Mouse (Mus musculus): ENCODE data around the gene Lhx6. TPM values are rescaled to one million over a fixed set of nuclear protein-coding genes. Genes with fewer than 3 reads are reported as not detected.
"Not testable (repeated sequence)": the region's sequence is repeated elsewhere in the genome, so short reads cannot be mapped to it uniquely, and the experiment has no call there.

Lhx6 gene
- 10.9 and 11.6 TPM in 2 replicates for polyA plus RNA-seq (2014; fragmentation: Nextera tagmentation; extraction: Ambion mirVana)

DNA sequence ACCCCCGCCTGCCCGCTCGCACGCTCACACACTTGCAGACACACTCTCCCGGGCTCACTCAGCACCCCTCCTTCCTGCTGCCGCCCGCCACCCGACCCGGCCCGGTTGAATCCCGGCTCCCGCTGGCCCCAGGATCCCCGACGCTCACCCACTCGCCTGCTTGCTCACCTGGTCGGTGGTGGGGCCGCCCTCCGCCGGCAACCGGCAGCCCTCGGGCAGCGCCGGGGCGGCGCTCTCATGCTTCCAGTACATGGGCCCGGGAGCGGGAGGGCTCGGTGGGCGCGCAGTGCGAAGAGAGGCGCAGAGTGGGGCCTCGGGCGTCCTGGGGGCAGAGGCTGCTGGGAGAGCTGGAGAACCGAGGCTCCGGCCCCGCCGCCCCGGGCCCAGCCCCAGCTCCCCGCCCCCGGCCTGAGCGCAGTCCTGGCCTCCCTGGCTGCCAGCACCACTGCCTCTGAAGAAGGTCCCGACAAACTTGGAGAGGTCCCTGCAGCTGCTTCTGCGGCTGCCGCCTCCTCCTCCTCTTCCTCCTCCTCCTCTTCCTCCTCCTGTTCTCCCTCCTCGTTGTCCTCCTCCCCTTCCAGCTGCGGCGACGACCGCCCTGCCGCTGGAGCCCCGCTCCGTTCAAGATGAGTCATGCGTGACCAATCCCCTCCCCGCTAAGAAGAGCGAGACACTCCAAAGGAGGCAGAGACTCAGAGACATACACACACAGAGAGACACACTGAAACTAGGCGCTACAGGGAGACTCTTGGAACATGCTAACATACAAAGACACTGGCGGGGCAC, at the start of gene Lhx6:
Lhx6 (minus strand) TSS at position 453 of the 786 bp plus-strand sequence.
- no peaks in the 10 kb centered on the region for H3K9me3 ChIP-seq (replicated peaks; ENCODE audit: control insufficient read depth, low read length)
- H3K4me2 ChIP-seq (ENCODE audit: low read depth, low read length): peak within 1 kb of the TSS; percentile 74
- ATAC-seq (replicated peaks; ENCODE audit: insufficient number of reproducible peaks, low FRiP score, low TSS enrichment, low read depth) (no peak), DNase-seq (ENCODE audit: low spot score) (no peak)
- H3K4me3 ChIP-seq (ENCODE audit: low read depth, low read length): peak within 1 kb of the TSS; percentile 57
- no peaks in the 10 kb centered on the region for H3K36me3 ChIP-seq (replicated peaks; ENCODE audit: control insufficient read depth, insufficient read depth, low read depth, low read length)
- peak within 1 kb of the TSS; percentile 85 for H3K27ac ChIP-seq (replicated peaks; ENCODE audit: low read depth, low read length)
- H3K4me1 ChIP-seq (ENCODE audit: control insufficient read depth, insufficient read depth, low read length): peaks cover 16% of the 10 kb centered on the region; the same call in 1 of the 2 replicates
- peak within 1 kb of the TSS; percentile 80 for H3K9ac ChIP-seq (replicated peaks; ENCODE audit: low read length)
- peaks cover 58% of the 10 kb centered on the region for H3K27me3 ChIP-seq (ENCODE audit: control insufficient read depth, insufficient read depth, low read length)
- under 1% methylated on average over 51 of the region's 58 CpGs for WGBS

DNA sequence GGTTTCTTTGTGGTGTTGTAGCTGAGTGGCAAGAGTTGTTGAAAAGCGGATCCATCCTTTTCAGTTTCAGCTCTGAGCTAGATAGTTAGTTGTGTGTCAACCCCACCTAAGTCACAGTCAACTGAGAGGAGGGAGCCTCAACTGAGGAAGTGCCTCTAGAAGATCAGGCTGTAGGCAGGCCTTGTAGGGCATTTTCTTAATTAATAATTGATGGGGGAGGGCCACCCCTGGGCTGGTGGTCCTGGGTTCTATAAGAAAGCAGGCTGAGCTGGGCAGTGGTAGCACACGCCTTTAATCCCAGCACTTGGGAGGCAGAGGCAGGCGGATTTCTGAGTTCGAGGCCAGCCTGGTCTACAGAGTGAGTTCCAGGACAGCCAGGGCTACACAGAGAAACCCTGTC, 47.2 kb upstream of the Lhx6 start:
- ATAC-seq (replicated peaks; ENCODE audit: insufficient number of reproducible peaks, low FRiP score, low TSS enrichment, low read depth); DNase-seq (ENCODE audit: low spot score); H3K27me3 ChIP-seq (ENCODE audit: control insufficient read depth, insufficient read depth, low read length); H3K4me2 ChIP-seq (ENCODE audit: low read depth, low read length); H3K9me3 ChIP-seq (replicated peaks; ENCODE audit: control insufficient read depth, low read length); H3K4me1 ChIP-seq (ENCODE audit: control insufficient read depth, insufficient read depth, low read length); H3K9ac ChIP-seq (replicated peaks; ENCODE audit: low read length); H3K4me3 ChIP-seq (ENCODE audit: low read depth, low read length); H3K36me3 ChIP-seq (replicated peaks; ENCODE audit: control insufficient read depth, insufficient read depth, low read depth, low read length); H3K27ac ChIP-seq (replicated peaks; ENCODE audit: low read depth, low read length): not testable (repeated sequence)
- WGBS: 94% methylated on average over 4 of the region's 4 CpGs

GRCm38 (mm10) chr2:36148876-36149365, 43.7 kb upstream of the Lhx6 start:
- no peaks in the 10 kb centered on the region for H3K36me3 ChIP-seq (replicated peaks; ENCODE audit: control insufficient read depth, insufficient read depth, low read depth, low read length)
- H3K9me3 ChIP-seq (replicated peaks; ENCODE audit: control insufficient read depth, low read length): no peaks in the 10 kb centered on the region
- no peak overlapping the region for H3K4me2 ChIP-seq (ENCODE audit: low read depth, low read length)
- H3K27ac ChIP-seq (replicated peaks; ENCODE audit: low read depth, low read length): no peak overlapping the region
- WGBS: 25% methylated on average over 7 of the region's 7 CpGs
- DNase-seq (ENCODE audit: low spot score) (peak; percentile 73), ATAC-seq (replicated peaks; ENCODE audit: insufficient number of reproducible peaks, low FRiP score, low TSS enrichment, low read depth) (peak; percentile 31; the same call in 1 of the 2 replicates)
- peaks cover 5% of the 10 kb centered on the region for H3K4me1 ChIP-seq (ENCODE audit: control insufficient read depth, insufficient read depth, low read length)
- H3K27me3 ChIP-seq (ENCODE audit: control insufficient read depth, insufficient read depth, low read length): no peaks in the 10 kb centered on the region
- no peak overlapping the region for H3K4me3 ChIP-seq (ENCODE audit: low read depth, low read length)
- no peak overlapping the region for H3K9ac ChIP-seq (replicated peaks; ENCODE audit: low read length)

- WGBS: 68% methylated on average over 2 of the region's 2 CpGs
- no peak for ATAC-seq (replicated peaks; ENCODE audit: insufficient number of reproducible peaks, low FRiP score, low TSS enrichment, low read depth)
- DNase-seq (ENCODE audit: low spot score): no peak
These were observed 33.9 kb upstream of the Lhx6 start for GRCm38 (mm10) chr2:36139096-36139495.

GRCm38 (mm10) chr2:36136300-36136941, 31.2 kb upstream of the Lhx6 start, which contains the start of the genes Mrrf and Rbm18:
Gene Mrrf, plus strand, starts transcription at chr2:36136389.
Gene Rbm18, minus strand, starts transcription at chr2:36136773.
- peak within 1 kb of the TSS; percentile 67 for H3K4me2 ChIP-seq (ENCODE audit: low read depth, low read length)
- peak within 1 kb of the TSS; percentile 73 for H3K4me3 ChIP-seq (ENCODE audit: low read depth, low read length)
- no peaks in the 10 kb centered on the region for H3K4me1 ChIP-seq (ENCODE audit: control insufficient read depth, insufficient read depth, low read length)
- DNase-seq (ENCODE audit: low spot score) (peak; percentile 91), ATAC-seq (replicated peaks; ENCODE audit: insufficient number of reproducible peaks, low FRiP score, low TSS enrichment, low read depth) (peak; percentile 94)
- H3K36me3 ChIP-seq (replicated peaks; ENCODE audit: control insufficient read depth, insufficient read depth, low read depth, low read length): peaks cover 9% of the 10 kb centered on the region
- WGBS: under 1% methylated on average over 49 of the region's 50 CpGs
- H3K9me3 ChIP-seq (replicated peaks; ENCODE audit: control insufficient read depth, low read length): no peaks in the 10 kb centered on the region
- H3K9ac ChIP-seq (replicated peaks; ENCODE audit: low read length): peak within 1 kb of the TSS; percentile 90
- no peaks in the 10 kb centered on the region for H3K27me3 ChIP-seq (ENCODE audit: control insufficient read depth, insufficient read depth, low read length)
- H3K27ac ChIP-seq (replicated peaks; ENCODE audit: low read depth, low read length): peak within 1 kb of the TSS; percentile 78

More at GRCm38 (mm10) chr2:36139096-36139495, 33.9 kb upstream of the Lhx6 start:
- Histone ChIP-seq H3K4me1 (ENCODE audit: control insufficient read depth, insufficient read depth, low read length) (no peaks in the 10 kb centered on the region), H3K36me3 (replicated peaks; ENCODE audit: control insufficient read depth, insufficient read depth, low read depth, low read length) (no peaks in the 10 kb centered on the region; the same call in 1 of the 2 replicates), H3K27me3 (ENCODE audit: control insufficient read depth, insufficient read depth, low read length) (no peaks in the 10 kb centered on the region), H3K9ac (replicated peaks; ENCODE audit: low read length) (no peak overlapping the region), H3K9me3 (replicated peaks; ENCODE audit: control insufficient read depth, low read length) (no peaks in the 10 kb centered on the region), H3K4me2 (ENCODE audit: low read depth, low read length) (no peak overlapping the region), H3K27ac (replicated peaks; ENCODE audit: low read depth, low read length) (no peak overlapping the region), H3K4me3 (ENCODE audit: low read depth, low read length) (no peak overlapping the region)

GRCm38 (mm10) chr2:36135887-36136286, 30.7 kb upstream of the Lhx6 start:
- peak overlapping the region; percentile 67 for H3K4me2 ChIP-seq (ENCODE audit: low read depth, low read length)
- peak overlapping the region; percentile 73 for H3K4me3 ChIP-seq (ENCODE audit: low read depth, low read length)
- ATAC-seq (replicated peaks; ENCODE audit: insufficient number of reproducible peaks, low FRiP score, low TSS enrichment, low read depth) (no peak), DNase-seq (ENCODE audit: low spot score) (no peak)
- peak overlapping the region; percentile 90 for H3K9ac ChIP-seq (replicated peaks; ENCODE audit: low read length)
- H3K27ac ChIP-seq (replicated peaks; ENCODE audit: low read depth, low read length): peak overlapping the region; percentile 78
- H3K4me1 ChIP-seq (ENCODE audit: control insufficient read depth, insufficient read depth, low read length): no peaks in the 10 kb centered on the region
- H3K36me3 ChIP-seq (replicated peaks; ENCODE audit: control insufficient read depth, insufficient read depth, low read depth, low read length): peaks cover 9% of the 10 kb centered on the region
- H3K9me3 ChIP-seq (replicated peaks; ENCODE audit: control insufficient read depth, low read length): no peaks in the 10 kb centered on the region
- 2% methylated on average over 4 of the region's 4 CpGs for WGBS
- no peaks in the 10 kb centered on the region for H3K27me3 ChIP-seq (ENCODE audit: control insufficient read depth, insufficient read depth, low read length)

DNA sequence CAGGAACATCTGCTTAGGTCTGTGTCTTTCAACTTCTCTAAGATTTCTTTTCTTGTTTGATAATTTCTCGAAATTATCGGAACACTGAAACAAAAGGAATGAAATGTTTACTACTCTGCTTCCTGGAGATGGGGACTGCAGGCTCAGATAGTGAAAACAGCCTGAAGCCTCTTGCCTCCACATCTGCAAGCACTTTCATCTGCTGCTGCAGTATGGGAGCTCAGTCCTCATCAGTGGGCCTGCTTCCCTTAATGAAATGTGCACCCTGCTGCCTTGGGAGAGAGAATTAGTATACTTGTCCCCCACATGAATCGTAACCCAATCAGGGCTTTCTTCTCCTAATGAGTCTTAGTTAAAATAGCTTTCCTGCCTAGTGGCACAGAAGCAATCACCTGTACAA, 23.8 kb upstream of the Lhx6 start:
- DNase-seq (ENCODE audit: low spot score) (peak; percentile 55), ATAC-seq (replicated peaks; ENCODE audit: insufficient number of reproducible peaks, low FRiP score, low TSS enrichment, low read depth) (no peak)
- Histone ChIP-seq H3K27me3 (ENCODE audit: control insufficient read depth, insufficient read depth, low read length) (no peaks in the 10 kb centered on the region), H3K9me3 (replicated peaks; ENCODE audit: control insufficient read depth, low read length) (no peaks in the 10 kb centered on the region), H3K4me3 (ENCODE audit: low read depth, low read length) (no peak overlapping the region), H3K36me3 (replicated peaks; ENCODE audit: control insufficient read depth, insufficient read depth, low read depth, low read length) (peaks cover 12% of the 10 kb centered on the region), H3K4me2 (ENCODE audit: low read depth, low read length) (no peak overlapping the region), H3K9ac (replicated peaks; ENCODE audit: low read length) (no peak overlapping the region), H3K27ac (replicated peaks; ENCODE audit: low read depth, low read length) (no peak overlapping the region), H3K4me1 (ENCODE audit: control insufficient read depth, insufficient read depth, low read length) (no peaks in the 10 kb centered on the region)
- WGBS: 58% methylated on average over 3 of the region's 3 CpGs

Measured in embryonic facial prominence, embryonic 11.5 days (tissue).